Mouse (Mus musculus) lung, adult 18-20 months (tissue): ENCODE data around the gene Syt16.
A peak's percentile ranks its signal among the peaks of the same experiment; 100 is the strongest.

ENCODE experiments used
- DNase-seq, 2 experiments: peaks; one replicate each; pipeline ENCODE4 v3.0.0; 2022; ENCODE audit warnings: mixed read lengths in 2 of 2

Syt16 gene

GRCm38 (mm10) chr12:73997297-73998127 is at the start of gene Syt16:
Gene Syt16, plus strand, starts transcription at chr12:73997661.
- DNase-seq, result no peak

- no peak for DNase-seq
These were observed 49.0 kb upstream of the Syt16 start for GRCm38 (mm10) chr12:73948415-73948814.

GRCm38 (mm10) chr12:73949318-73950058 is 48.0 kb upstream of the Syt16 start:
- DNase-seq, result peak; percentile 19 to 49

- peak; percentile 13 to 19 for DNase-seq
These were observed 44.6 kb upstream of the Syt16 start for GRCm38 (mm10) chr12:73952879-73953278.

GRCm38 (mm10) chr12:73953420-73954186 is 43.9 kb upstream of the Syt16 start:
- DNase-seq, result no peak

GRCm38 (mm10) chr12:73954785-73955184 is 42.7 kb upstream of the Syt16 start:
- no peak for DNase-seq

GRCm38 (mm10) chr12:73957676-73958075 is 39.8 kb upstream of the Syt16 start:
- DNase-seq, result no peak

GRCm38 (mm10) chr12:73958830-73959229 is 38.6 kb upstream of the Syt16 start:
- no peak for DNase-seq

- peak; percentile 96 to 97 for DNase-seq
These were observed 32.9 kb upstream of the Syt16 start, which contains the start of gene Snapc1 for GRCm38 (mm10) chr12:73964291-73965281. Gene Snapc1, plus strand, starts transcription at chr12:73964481.

- no peak for DNase-seq
These were observed 28.3 kb upstream of the Syt16 start for GRCm38 (mm10) chr12:73969142-73969541.

GRCm38 (mm10) chr12:73974584-73974983 is 22.9 kb upstream of the Syt16 start:
- no peak for DNase-seq

- no peak for DNase-seq
These were observed 19.3 kb upstream of the Syt16 start for GRCm38 (mm10) chr12:73978144-73978543.

- DNase-seq, result no peak
These were observed 17.8 kb upstream of the Syt16 start for GRCm38 (mm10) chr12:73979667-73980066.

GRCm38 (mm10) chr12:73982533-73982932 is 14.9 kb upstream of the Syt16 start:
- DNase-seq, result peak; percentile 8 to 20

GRCm38 (mm10) chr12:73986299-73986698 is 11.2 kb upstream of the Syt16 start:
- no peak for DNase-seq

GRCm38 (mm10) chr12:73988393-73989008 is 9.0 kb upstream of the Syt16 start:
- no peak for DNase-seq

- peak; percentile 24 to 25 for DNase-seq
These were observed 7.9 kb upstream of the Syt16 start for GRCm38 (mm10) chr12:73989594-73989993.

GRCm38 (mm10) chr12:73996906-73997296 is 560 bp upstream of the Syt16 start:
- DNase-seq, result no peak

- DNase-seq, result no peak
These were observed 631 bp downstream of the Syt16 start for GRCm38 (mm10) chr12:73998128-73998456.

- no peak for DNase-seq
These were observed 5.0 kb downstream of the Syt16 start for GRCm38 (mm10) chr12:74002449-74002848.

- peak in 1 of 2 experiments; percentile 11 for DNase-seq
These were observed 12.0 kb downstream of the Syt16 start for GRCm38 (mm10) chr12:74009448-74009911.
